Mouse (Mus musculus): ENCODE data around the gene Gm20388. TPM values are rescaled to one million over a fixed set of nuclear protein-coding genes. Genes with fewer than 3 reads are reported as not detected.

Gene Gm20388
- total and polyA plus RNA-seq, 3 experiments, result 0.02 to 0.05 TPM; not detected in 1

GRCm38 (mm10) chr8:123719280-123719679, 3808.6 kb downstream of the Gm20388 start:
- H3K4me3 ChIP-seq (ENCODE audit: low read depth, low read length), result no peak overlapping the region
- peaks cover 40% of the 10 kb centered on the region for H3K9me3 ChIP-seq (replicated peaks)
- H3K36me3 ChIP-seq (replicated peaks), result no peaks in the 10 kb centered on the region
- peaks cover 8% of the 10 kb centered on the region; the same call in 1 of the 2 replicates for H3K27me3 ChIP-seq (ENCODE audit: insufficient read depth, low read length)
- TF ChIP-seq GATA2 (IDR thresholded peaks at IDR 0.05; ENCODE audit: borderline replicate concordance, low read depth, low read length) (no peak), POLR2AphosphoS5 (IDR thresholded peaks at IDR 0.05; ENCODE audit: insufficient replicate concordance, low read depth, low read length) (no peak), TAL1 (conservative IDR thresholded peaks at IDR 0.05; ENCODE audit: low read depth, low read length) (no peak), GATA1 (IDR thresholded peaks at IDR 0.05; ENCODE audit: borderline replicate concordance, low read length) (no peak), CTCF (IDR thresholded peaks at IDR 0.05; ENCODE audit: low read depth, low read length) (no peak)
- no peak for DNase-seq (ENCODE audit: low spot score)
- H3K4me1 ChIP-seq (ENCODE audit: insufficient read depth, low read depth, low read length), result no peaks in the 10 kb centered on the region
- no peak for ATAC-seq (ENCODE audit: extremely low read depth, insufficient number of reproducible peaks, low FRiP score, poor library complexity, severe bottlenecking)

GRCm38 (mm10) chr8:123719811-123720210, 3809.2 kb downstream of the Gm20388 start:
- no peak for DNase-seq (ENCODE audit: low spot score)
- no peaks in the 10 kb centered on the region for H3K36me3 ChIP-seq (replicated peaks)
- H3K27me3 ChIP-seq (ENCODE audit: insufficient read depth, low read length), result peaks cover 8% of the 10 kb centered on the region; the same call in 1 of the 2 replicates
- H3K4me1 ChIP-seq (ENCODE audit: insufficient read depth, low read depth, low read length), result no peaks in the 10 kb centered on the region
- TF ChIP-seq GATA2 (IDR thresholded peaks at IDR 0.05; ENCODE audit: borderline replicate concordance, low read depth, low read length), result no peak
- TF ChIP-seq CTCF (IDR thresholded peaks at IDR 0.05; ENCODE audit: low read depth, low read length), result no peak
- TF ChIP-seq TAL1 (conservative IDR thresholded peaks at IDR 0.05; ENCODE audit: low read depth, low read length), result no peak
- TF ChIP-seq POLR2AphosphoS5 (IDR thresholded peaks at IDR 0.05; ENCODE audit: insufficient replicate concordance, low read depth, low read length), result no peak
- TF ChIP-seq GATA1 (IDR thresholded peaks at IDR 0.05; ENCODE audit: borderline replicate concordance, low read length), result no peak
- ATAC-seq (ENCODE audit: extremely low read depth, insufficient number of reproducible peaks, low FRiP score, poor library complexity, severe bottlenecking), result no peak
- no peak overlapping the region for H3K4me3 ChIP-seq (ENCODE audit: low read depth, low read length)
- H3K9me3 ChIP-seq (replicated peaks), result peaks cover 36% of the 10 kb centered on the region

GRCm38 (mm10) chr8:123720471-123721001, 3809.9 kb downstream of the Gm20388 start:
- Histone ChIP-seq H3K36me3 (replicated peaks) (no peaks in the 10 kb centered on the region), H3K4me3 (ENCODE audit: low read depth, low read length) (no peak overlapping the region), H3K27me3 (ENCODE audit: insufficient read depth, low read length) (peaks cover 8% of the 10 kb centered on the region; the same call in 1 of the 2 replicates), H3K9me3 (replicated peaks) (peaks cover 33% of the 10 kb centered on the region), H3K4me1 (ENCODE audit: insufficient read depth, low read depth, low read length) (no peaks in the 10 kb centered on the region)
- ATAC-seq (ENCODE audit: extremely low read depth, insufficient number of reproducible peaks, low FRiP score, poor library complexity, severe bottlenecking) (no peak), DNase-seq (ENCODE audit: low spot score) (no peak)
- no peak for TF ChIP-seq TAL1 (conservative IDR thresholded peaks at IDR 0.05; ENCODE audit: low read depth, low read length)
- no peak for TF ChIP-seq GATA1 (IDR thresholded peaks at IDR 0.05; ENCODE audit: borderline replicate concordance, low read length)

- DNase-seq (ENCODE audit: low spot score), result no peak
- H3K27me3 ChIP-seq (ENCODE audit: insufficient read depth, low read length), result peaks cover 8% of the 10 kb centered on the region; the same call in 1 of the 2 replicates
Measured at GRCm38 (mm10) chr8:123722245-123722644, 3811.6 kb downstream of the Gm20388 start.

GRCm38 (mm10) chr8:123724752-123725151, 3814.1 kb downstream of the Gm20388 start:
- Histone ChIP-seq H3K4me1 (ENCODE audit: insufficient read depth, low read depth, low read length) (no peaks in the 10 kb centered on the region), H3K36me3 (replicated peaks) (no peaks in the 10 kb centered on the region), H3K27me3 (ENCODE audit: insufficient read depth, low read length) (peaks cover 3% of the 10 kb centered on the region; the same call in 1 of the 2 replicates), H3K4me3 (ENCODE audit: low read depth, low read length) (no peak overlapping the region), H3K9me3 (replicated peaks) (peaks cover 22% of the 10 kb centered on the region)
- TF ChIP-seq TAL1 (conservative IDR thresholded peaks at IDR 0.05; ENCODE audit: low read depth, low read length) (no peak), CTCF (IDR thresholded peaks at IDR 0.05; ENCODE audit: low read depth, low read length) (no peak), GATA1 (IDR thresholded peaks at IDR 0.05; ENCODE audit: borderline replicate concordance, low read length) (no peak), POLR2AphosphoS5 (IDR thresholded peaks at IDR 0.05; ENCODE audit: insufficient replicate concordance, low read depth, low read length) (no peak)
- DNase-seq (ENCODE audit: low spot score), result no peak
- no peak for ATAC-seq (ENCODE audit: extremely low read depth, insufficient number of reproducible peaks, low FRiP score, poor library complexity, severe bottlenecking)

More at GRCm38 (mm10) chr8:123722245-123722644, 3811.6 kb downstream of the Gm20388 start:
- no peak for ATAC-seq (ENCODE audit: extremely low read depth, insufficient number of reproducible peaks, low FRiP score, poor library complexity, severe bottlenecking)
- H3K9me3 ChIP-seq (replicated peaks), result peaks cover 21% of the 10 kb centered on the region
- no peaks in the 10 kb centered on the region for H3K36me3 ChIP-seq (replicated peaks)
- TF ChIP-seq CTCF (IDR thresholded peaks at IDR 0.05; ENCODE audit: low read depth, low read length) (no peak), GATA1 (IDR thresholded peaks at IDR 0.05; ENCODE audit: borderline replicate concordance, low read length) (no peak), TAL1 (conservative IDR thresholded peaks at IDR 0.05; ENCODE audit: low read depth, low read length) (no peak), POLR2AphosphoS5 (IDR thresholded peaks at IDR 0.05; ENCODE audit: insufficient replicate concordance, low read depth, low read length) (no peak), GATA2 (IDR thresholded peaks at IDR 0.05; ENCODE audit: borderline replicate concordance, low read depth, low read length) (no peak)
- H3K4me1 ChIP-seq (ENCODE audit: insufficient read depth, low read depth, low read length), result no peaks in the 10 kb centered on the region
- H3K4me3 ChIP-seq (ENCODE audit: low read depth, low read length), result no peak overlapping the region

GRCm38 (mm10) chr8:123725261-123725660, 3814.6 kb downstream of the Gm20388 start:
- Histone ChIP-seq H3K27me3 (ENCODE audit: insufficient read depth, low read length) (no peaks in the 10 kb centered on the region; the same call in 1 of the 2 replicates), H3K4me1 (ENCODE audit: insufficient read depth, low read depth, low read length) (no peaks in the 10 kb centered on the region)
- no peak for ATAC-seq (ENCODE audit: extremely low read depth, insufficient number of reproducible peaks, low FRiP score, poor library complexity, severe bottlenecking)

More at GRCm38 (mm10) chr8:123725261-123725660, 3814.6 kb downstream of the Gm20388 start:
- no peaks in the 10 kb centered on the region for H3K36me3 ChIP-seq (replicated peaks)
- H3K9me3 ChIP-seq (replicated peaks), result peaks cover 20% of the 10 kb centered on the region
- no peak for DNase-seq (ENCODE audit: low spot score)
- no peak overlapping the region for H3K4me3 ChIP-seq (ENCODE audit: low read depth, low read length)
- TF ChIP-seq GATA1 (IDR thresholded peaks at IDR 0.05; ENCODE audit: borderline replicate concordance, low read length) (no peak), POLR2AphosphoS5 (IDR thresholded peaks at IDR 0.05; ENCODE audit: insufficient replicate concordance, low read depth, low read length) (no peak), CTCF (IDR thresholded peaks at IDR 0.05; ENCODE audit: low read depth, low read length) (no peak), GATA2 (IDR thresholded peaks at IDR 0.05; ENCODE audit: borderline replicate concordance, low read depth, low read length) (no peak), TAL1 (conservative IDR thresholded peaks at IDR 0.05; ENCODE audit: low read depth, low read length) (no peak)

All from G1E (cell line).